ENCODE assay signal across 12 mouse cellular contexts in genomic region chr11:115776954-115777353, GRCm38 (mm10). TPM values are rescaled to one million over a fixed set of nuclear protein-coding genes. Genes with fewer than 3 reads are reported as not detected.
A peak's percentile ranks its signal among the peaks of the same experiment; 100 is the strongest.
DNase-seq lines count a peak whose midpoint lies in the region; ATAC-seq and TF ChIP-seq lines count a peak whose summit lies in the region.
"Had no signal": no experiment of that assay in that cellular context is flagged by ENCODE, and none has a peak within 500 bp of the region (broad histone marks: within the 10 kb centered on the region; RNA-seq: fewer than 3 reads in every experiment).

No protein-coding gene starts in this region.

- no peak overlapping the region for H3K9ac ChIP-seq in hindbrain, postnatal 0 days (replicated peaks; ENCODE audit: low read length)
- H3K9ac ChIP-seq in hindbrain, embryonic 16.5 days (ENCODE audit: low read depth, low read length), result no peak overlapping the region
- H3K9ac ChIP-seq in midbrain, embryonic 13.5 days (replicated peaks), result no peak overlapping the region
- H3K9ac ChIP-seq in midbrain, embryonic 11.5 days (ENCODE audit: low read length), result no peak overlapping the region
- H3K9ac ChIP-seq in stomach, embryonic 15.5 days, result no peak overlapping the region
- H3K9ac ChIP-seq: hindbrain, embryonic 12.5 days had no signal

- peaks cover 29% of the 10 kb centered on the region for H3K4me1 ChIP-seq in hindbrain, postnatal 0 days (ENCODE audit: insufficient read depth, low read length)
- peaks cover 42% of the 10 kb centered on the region for H3K4me1 ChIP-seq in hindbrain, embryonic 16.5 days (ENCODE audit: control insufficient read depth, insufficient read depth, low read depth, low read length)
- H3K4me1 ChIP-seq in midbrain, embryonic 13.5 days (replicated peaks), result peaks cover 64% of the 10 kb centered on the region
- peaks cover 44% of the 10 kb centered on the region for H3K4me1 ChIP-seq in midbrain, embryonic 11.5 days (ENCODE audit: control insufficient read depth, insufficient read depth, low read length)
- H3K4me1 ChIP-seq in stomach, embryonic 15.5 days, result peaks cover 46% of the 10 kb centered on the region

- DNase-seq in adrenal gland, adult 2 months, result peak; percentile 69
- no peak for DNase-seq in adrenal gland, postnatal 4 days (ENCODE audit: low spot score in 2 of 2)
- no peak for DNase-seq in hindbrain, postnatal 0 days (ENCODE audit: low spot score)
- no peak for DNase-seq in midbrain, embryonic 11.5 days (ENCODE audit: low spot score, missing footprints)
- DNase-seq: cerebellum, adult 11 months; spleen, adult 18-20 months; thymus, adult 2 months had no signal

- ATAC-seq in hindbrain, postnatal 0 days, result no peak
- ATAC-seq in hindbrain, embryonic 16.5 days, result no peak
- ATAC-seq in midbrain, embryonic 13.5 days, result no peak
- ATAC-seq in midbrain, embryonic 11.5 days (ENCODE audit: low FRiP score), result no peak
- ATAC-seq in stomach, embryonic 15.5 days (ENCODE audit: insufficient read depth, low FRiP score, low read depth), result no peak
- ATAC-seq in erythroblast, adult 5-6 weeks (replicated peaks; ENCODE audit: low FRiP score, poor library complexity, severe bottlenecking), result no peak

- no peaks in the 10 kb centered on the region for H3K27me3 ChIP-seq in hindbrain, postnatal 0 days (ENCODE audit: insufficient read depth, low read length)
- H3K27me3 ChIP-seq in hindbrain, embryonic 16.5 days (replicated peaks; ENCODE audit: control insufficient read depth, insufficient read depth, low read length), result no peaks in the 10 kb centered on the region
- H3K27me3 ChIP-seq in midbrain, embryonic 13.5 days, result no peaks in the 10 kb centered on the region
- H3K27me3 ChIP-seq in midbrain, embryonic 11.5 days (ENCODE audit: control insufficient read depth, insufficient read depth, low read length), result no peaks in the 10 kb centered on the region
- H3K27me3 ChIP-seq in stomach, embryonic 15.5 days (replicated peaks), result no peaks in the 10 kb centered on the region
- H3K27me3 ChIP-seq: hindbrain, embryonic 12.5 days had no signal

- H3K4me2 ChIP-seq in hindbrain, postnatal 0 days (ENCODE audit: low read depth, low read length), result no peak overlapping the region
- no peak overlapping the region for H3K4me2 ChIP-seq in hindbrain, embryonic 16.5 days (ENCODE audit: low read length)
- no peak overlapping the region for H3K4me2 ChIP-seq in midbrain, embryonic 13.5 days (replicated peaks)
- no peak overlapping the region for H3K4me2 ChIP-seq in midbrain, embryonic 11.5 days
- H3K4me2 ChIP-seq in stomach, embryonic 15.5 days, result no peak overlapping the region
- H3K4me2 ChIP-seq: hindbrain, embryonic 12.5 days had no signal

- 54% methylated on average over 9 of the region's 9 CpGs for WGBS in hindbrain, postnatal 0 days
- WGBS in hindbrain, embryonic 16.5 days, result 52% methylated on average over 9 of the region's 9 CpGs
- 44% methylated on average over 9 of the region's 9 CpGs for WGBS in midbrain, embryonic 13.5 days
- WGBS in midbrain, embryonic 11.5 days, result 42% methylated on average over 9 of the region's 9 CpGs
- WGBS in stomach, embryonic 15.5 days, result 71% methylated on average over 9 of the region's 9 CpGs

- 0 out of 2 replicates have a peak overlapping the region, but pooled peaks have one; percentile 0 for H3K27ac ChIP-seq in hindbrain, postnatal 0 days
- no peak overlapping the region for H3K27ac ChIP-seq in hindbrain, embryonic 16.5 days (ENCODE audit: low read depth, low read length)
- peak overlapping the region; percentile 9; the same call in 1 of the 2 replicates for H3K27ac ChIP-seq in midbrain, embryonic 13.5 days
- no peak overlapping the region for H3K27ac ChIP-seq in midbrain, embryonic 11.5 days (ENCODE audit: low read depth, low read length)
- H3K27ac ChIP-seq in stomach, embryonic 15.5 days, result peak overlapping the region; percentile 70

- H3K36me3 ChIP-seq in hindbrain, postnatal 0 days (ENCODE audit: insufficient read depth, low read length), result no peaks in the 10 kb centered on the region
- no peaks in the 10 kb centered on the region for H3K36me3 ChIP-seq in hindbrain, embryonic 16.5 days (ENCODE audit: control insufficient read depth, insufficient read depth, low read length)
- peaks cover 4% of the 10 kb centered on the region for H3K36me3 ChIP-seq in midbrain, embryonic 13.5 days
- no peaks in the 10 kb centered on the region for H3K36me3 ChIP-seq in midbrain, embryonic 11.5 days (ENCODE audit: control insufficient read depth, insufficient read depth, low read length)
- H3K36me3 ChIP-seq in stomach, embryonic 15.5 days, result no peaks in the 10 kb centered on the region
- H3K36me3 ChIP-seq: hindbrain, embryonic 12.5 days had no signal

- no peaks in the 10 kb centered on the region for H3K9me3 ChIP-seq in hindbrain, postnatal 0 days (ENCODE audit: low read length)
- no peaks in the 10 kb centered on the region for H3K9me3 ChIP-seq in hindbrain, embryonic 16.5 days (ENCODE audit: control insufficient read depth, low read length)
- H3K9me3 ChIP-seq in midbrain, embryonic 13.5 days, result no peaks in the 10 kb centered on the region
- no peaks in the 10 kb centered on the region for H3K9me3 ChIP-seq in midbrain, embryonic 11.5 days (ENCODE audit: control insufficient read depth, low read length)
- no peaks in the 10 kb centered on the region for H3K9me3 ChIP-seq in stomach, embryonic 15.5 days
- H3K9me3 ChIP-seq: hindbrain, embryonic 12.5 days had no signal

- no peak for TF ChIP-seq CTCF in hindbrain, postnatal 0 days (IDR thresholded peaks at IDR 0.05; ENCODE audit: low read depth)

- H3K4me3 ChIP-seq in hindbrain, postnatal 0 days (ENCODE audit: low read length), result no peak overlapping the region
- H3K4me3 ChIP-seq in hindbrain, embryonic 16.5 days (ENCODE audit: low read length), result no peak overlapping the region
- H3K4me3 ChIP-seq in midbrain, embryonic 13.5 days (replicated peaks), result no peak overlapping the region
- no peak overlapping the region for H3K4me3 ChIP-seq in midbrain, embryonic 11.5 days (ENCODE audit: low read depth, low read length)
- H3K4me3 ChIP-seq in stomach, embryonic 15.5 days (replicated peaks), result no peak overlapping the region
- H3K4me3 ChIP-seq: hindbrain, embryonic 12.5 days had no signal

RNA-seq across cellular contexts. Expression of gene Tmem94, which starts 11.7 kb away (rescaled TPM):
- total RNA-seq in adrenal gland, adult 2 months (2021), result 10 to 100 TPM; 70.6 to 85.9 TPM
- polyA plus RNA-seq in adrenal gland, adult 2 months (2012; rRNA removed), result 158 and 165 TPM in 2 replicates
- total RNA-seq in adrenal gland, postnatal 4 days (2021), result 10 to 100 TPM; 67.4 to 71.0 TPM
- total RNA-seq in hindbrain, postnatal 0 days (2014; rRNA removed), result 42.4 and 42.6 TPM in 2 replicates
- polyA plus RNA-seq in hindbrain, postnatal 0 days (2015; fragmentation: Nextera tagmentation; extraction: Ambion mirVana), result 12.5 and 16.1 TPM in 2 replicates
- 22.0 and 29.0 TPM in 2 replicates for polyA plus RNA-seq in hindbrain, embryonic 16.5 days (2015; fragmentation: Nextera tagmentation; extraction: Ambion mirVana)
- 29.9 and 31.0 TPM in 2 replicates for polyA plus RNA-seq in midbrain, embryonic 13.5 days (2015; fragmentation: Nextera tagmentation; extraction: Ambion mirVana)
- polyA plus RNA-seq in midbrain, embryonic 11.5 days (2014; fragmentation: Nextera tagmentation; extraction: Ambion mirVana), result 15.1 and 16.7 TPM in 2 replicates
- 19.9 and 20.7 TPM in 2 replicates for polyA plus RNA-seq in stomach, embryonic 15.5 days (2015; fragmentation: Nextera tagmentation; extraction: Ambion mirVana)
- total RNA-seq in erythroblast, adult 5-6 weeks (2015; ENCODE audit: low replicate concordance), result 5.6 and 8.5 TPM in 2 replicates
- 8.7 and 13.5 TPM in 2 replicates for total RNA-seq in erythroblast, adult 5-6 weeks (2017; ENCODE audit: low replicate concordance)

RNA-seq across cellular contexts. Expression of gene Caskin2, which starts 36.5 kb away (rescaled TPM):
- total RNA-seq in adrenal gland, adult 2 months (2021), result 10 to 100 TPM; 53.7 to 64.2 TPM
- 110 and 114 TPM in 2 replicates for polyA plus RNA-seq in adrenal gland, adult 2 months (2012; rRNA removed)
- total RNA-seq in adrenal gland, postnatal 4 days (2021), result 10 to 100 TPM; 59.9 to 61.1 TPM
- 24.4 and 39.2 TPM in 2 replicates for total RNA-seq in hindbrain, postnatal 0 days (2014; rRNA removed)
- polyA plus RNA-seq in hindbrain, postnatal 0 days (2015; fragmentation: Nextera tagmentation; extraction: Ambion mirVana), result 7.7 and 8.0 TPM in 2 replicates
- polyA plus RNA-seq in hindbrain, embryonic 16.5 days (2015; fragmentation: Nextera tagmentation; extraction: Ambion mirVana), result 9.0 and 12.6 TPM in 2 replicates
- polyA plus RNA-seq in midbrain, embryonic 13.5 days (2015; fragmentation: Nextera tagmentation; extraction: Ambion mirVana), result 10.3 and 12.3 TPM in 2 replicates
- polyA plus RNA-seq in midbrain, embryonic 11.5 days (2014; fragmentation: Nextera tagmentation; extraction: Ambion mirVana), result 10.4 and 11.7 TPM in 2 replicates
- 11.7 and 13.1 TPM in 2 replicates for polyA plus RNA-seq in stomach, embryonic 15.5 days (2015; fragmentation: Nextera tagmentation; extraction: Ambion mirVana)
- 4.0 and 4.8 TPM in 2 replicates for total RNA-seq in erythroblast, adult 5-6 weeks (2015; ENCODE audit: low replicate concordance)
- total RNA-seq in erythroblast, adult 5-6 weeks (2017; ENCODE audit: low replicate concordance), result 2.0 and 3.1 TPM in 2 replicates

RNA-seq across cellular contexts. Expression of gene Tsen54, which starts 37.6 kb away (rescaled TPM):
- 10 to 100 TPM; 15.8 to 20.7 TPM for total RNA-seq in adrenal gland, adult 2 months (2021)
- 43.9 and 61.6 TPM in 2 replicates for polyA plus RNA-seq in adrenal gland, adult 2 months (2012; rRNA removed)
- 10 to 100 TPM; 25.4 to 26.3 TPM for total RNA-seq in adrenal gland, postnatal 4 days (2021)
- 22.5 and 34.6 TPM in 2 replicates for total RNA-seq in hindbrain, postnatal 0 days (2014; rRNA removed)
- 18.0 and 18.8 TPM in 2 replicates for polyA plus RNA-seq in hindbrain, postnatal 0 days (2015; fragmentation: Nextera tagmentation; extraction: Ambion mirVana)
- 18.7 and 23.3 TPM in 2 replicates for polyA plus RNA-seq in hindbrain, embryonic 16.5 days (2015; fragmentation: Nextera tagmentation; extraction: Ambion mirVana)
- polyA plus RNA-seq in midbrain, embryonic 13.5 days (2015; fragmentation: Nextera tagmentation; extraction: Ambion mirVana), result 24.8 and 25.8 TPM in 2 replicates
- polyA plus RNA-seq in midbrain, embryonic 11.5 days (2014; fragmentation: Nextera tagmentation; extraction: Ambion mirVana), result 20.8 and 21.7 TPM in 2 replicates
- 28.2 and 30.6 TPM in 2 replicates for polyA plus RNA-seq in stomach, embryonic 15.5 days (2015; fragmentation: Nextera tagmentation; extraction: Ambion mirVana)
- 1.7 and 5.6 TPM in 2 replicates for total RNA-seq in erythroblast, adult 5-6 weeks (2015; ENCODE audit: low replicate concordance)
- 1.4 and 2.2 TPM in 2 replicates for total RNA-seq in erythroblast, adult 5-6 weeks (2017; ENCODE audit: low replicate concordance)

RNA-seq across cellular contexts. Expression of gene Llgl2, which starts 46.9 kb away (rescaled TPM):
- total RNA-seq in adrenal gland, adult 2 months (2021), result 10 to 100 TPM in 1 of 2 experiments, 1 to 10 TPM in 1; 7.6 to 13.1 TPM
- polyA plus RNA-seq in adrenal gland, adult 2 months (2012; rRNA removed), result 24.4 and 29.5 TPM in 2 replicates
- 10 to 100 TPM; 15.8 to 25.6 TPM for total RNA-seq in adrenal gland, postnatal 4 days (2021)
- 1.6 and 2.1 TPM in 2 replicates for total RNA-seq in hindbrain, postnatal 0 days (2014; rRNA removed)
- 1.5 and 1.8 TPM in 2 replicates for polyA plus RNA-seq in hindbrain, postnatal 0 days (2015; fragmentation: Nextera tagmentation; extraction: Ambion mirVana)
- polyA plus RNA-seq in hindbrain, embryonic 16.5 days (2015; fragmentation: Nextera tagmentation; extraction: Ambion mirVana), result 1.3 and 2.1 TPM in 2 replicates
- 0.66 and 0.76 TPM in 2 replicates for polyA plus RNA-seq in midbrain, embryonic 13.5 days (2015; fragmentation: Nextera tagmentation; extraction: Ambion mirVana)
- polyA plus RNA-seq in midbrain, embryonic 11.5 days (2014; fragmentation: Nextera tagmentation; extraction: Ambion mirVana), result 2.4 and 2.5 TPM in 2 replicates
- 60.4 and 61.5 TPM in 2 replicates for polyA plus RNA-seq in stomach, embryonic 15.5 days (2015; fragmentation: Nextera tagmentation; extraction: Ambion mirVana)
- total RNA-seq in erythroblast, adult 5-6 weeks (2015; ENCODE audit: low replicate concordance), result 3.3 and 5.4 TPM in 2 replicates
- total RNA-seq in erythroblast, adult 5-6 weeks (2017; ENCODE audit: low replicate concordance), result 0.34 TPM in 1 of 2 replicates, not detected in the other

Comparison
In these comparisons a context has a peak if more than half of its experiments do, and no peak if none do; other contexts are left out.
1. H3K27ac ChIP-seq: peak in hindbrain, postnatal 0 days (single experiment), midbrain, embryonic 13.5 days (single experiment) and stomach, embryonic 15.5 days (single experiment); none in hindbrain, embryonic 16.5 days (single experiment) and midbrain, embryonic 11.5 days (single experiment).